Mouse (Mus musculus) erythroblast, embryonic 14.5 days (primary cell): ENCODE measurements around the gene Il31ra.

ENCODE experiments used
- GATA1 ChIP-seq: IDR thresholded peaks from 2 replicates; pipeline ENCODE4 v1.6.1; 2012; ENCODE audit warnings: low read length, inconsistent platforms, mixed read lengths
- TAL1 ChIP-seq: IDR thresholded peaks from 3 replicates; pipeline ENCODE4 v1.6.1; 2012; ENCODE audit warnings: low read length, inconsistent platforms, mixed read lengths

DNA sequence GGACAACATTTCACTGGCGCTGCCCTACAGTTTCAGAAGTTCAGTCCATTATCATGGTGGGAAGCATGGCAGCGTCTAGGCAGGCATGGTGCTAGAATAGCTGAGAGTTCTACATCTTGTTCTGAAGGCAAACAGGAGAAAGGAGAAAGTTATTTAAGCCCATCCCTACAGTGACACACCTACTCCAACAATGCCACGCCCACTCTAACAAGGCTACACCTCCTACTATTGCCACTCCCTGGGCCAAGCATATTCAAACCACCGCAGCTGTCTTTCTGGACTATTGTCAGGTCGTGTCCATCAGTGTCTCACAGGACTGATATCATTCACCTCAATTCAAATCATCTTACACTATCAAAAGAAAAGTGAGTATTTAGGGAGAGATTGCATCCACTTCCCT lies 107.5 kb downstream of the Il31ra start:
- TF ChIP-seq GATA1 (no peak), TAL1 (no peak)
